Mouse (Mus musculus): ENCODE measurements around the gene Cnot10.

Cnot10 gene

DNA sequence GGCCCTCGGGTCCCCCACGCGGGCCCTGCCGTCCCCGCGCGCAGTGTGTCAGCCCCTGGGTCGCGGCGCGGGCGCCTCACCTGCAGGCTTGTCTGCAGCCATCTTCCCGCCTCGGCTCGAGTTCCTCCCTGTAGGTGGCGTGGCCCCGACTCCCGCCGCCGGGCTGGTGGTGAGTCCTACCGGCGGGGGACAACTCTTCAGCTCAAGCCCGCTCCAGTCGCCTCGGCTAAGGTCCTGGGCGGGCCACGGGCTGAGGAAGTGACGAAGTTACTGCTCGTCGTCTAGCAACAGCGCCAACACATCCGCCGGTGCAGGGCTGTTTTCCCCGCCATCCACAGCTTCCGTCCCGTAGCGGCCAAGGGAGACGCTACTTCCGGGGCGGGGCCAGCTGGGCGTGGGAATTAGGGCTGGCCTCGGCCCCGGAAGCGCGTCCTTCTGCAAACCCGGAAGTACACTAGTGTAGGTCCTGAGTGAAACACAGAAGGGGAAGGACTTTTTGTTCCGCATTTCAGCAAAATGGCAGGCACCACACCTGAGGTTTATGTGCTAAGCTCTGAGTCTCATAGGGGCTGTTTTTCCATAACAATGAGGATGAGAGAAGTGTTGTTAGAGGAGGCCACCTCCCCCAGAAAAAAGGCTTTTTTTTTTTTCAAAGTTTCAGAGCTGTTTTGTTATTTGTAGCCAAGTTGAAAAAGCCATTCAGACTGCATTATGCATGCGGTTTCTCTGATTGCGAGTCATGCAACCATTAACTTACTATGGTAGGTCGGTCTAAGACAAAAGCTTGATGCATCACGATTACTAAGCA, at the start of gene Cnot10:
TSS of gene Cnot10 (minus strand) at position 346 of the 808 bp plus-strand sequence.
- DNase-seq (ENCODE audit: low read depth, low spot score), result peak; percentile 98

- no peak for DNase-seq (ENCODE audit: low read depth, low spot score)
Observed at GRCm38 (mm10) chr9:114688953-114689407, 49.0 kb upstream of the Cnot10 start.

GRCm38 (mm10) chr9:114688252-114688952, 48.4 kb upstream of the Cnot10 start, which contains the start of gene Dync1li1:
TSS of gene Dync1li1 (plus strand) at chr9:114688790.
- DNase-seq (ENCODE audit: low read depth, low spot score), result peak; percentile 98

DNA sequence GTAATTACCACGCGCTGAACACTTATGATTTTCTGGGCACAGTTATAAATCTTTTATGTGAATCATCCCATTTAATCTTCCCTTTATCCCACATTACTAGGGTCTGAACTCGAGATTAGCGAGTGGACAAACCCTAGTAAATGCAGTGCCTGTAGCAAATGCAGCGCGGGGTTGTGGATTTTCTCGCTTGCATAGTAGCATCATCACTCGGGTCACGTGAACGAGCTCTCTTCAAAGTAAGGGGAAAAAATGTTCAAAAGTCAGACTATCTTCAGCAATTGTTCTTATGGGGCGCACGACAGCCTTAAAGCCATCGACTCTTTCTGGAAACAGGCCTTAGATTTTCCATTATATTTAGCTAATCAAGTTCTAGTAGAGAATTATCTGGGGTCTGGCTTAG, 47.7 kb upstream of the Cnot10 start:
- DNase-seq (ENCODE audit: low read depth, low spot score), result no peak

- no peak for DNase-seq (ENCODE audit: low read depth, low spot score)
Observed at GRCm38 (mm10) chr9:114686245-114686644, 46.3 kb upstream of the Cnot10 start.

DNA sequence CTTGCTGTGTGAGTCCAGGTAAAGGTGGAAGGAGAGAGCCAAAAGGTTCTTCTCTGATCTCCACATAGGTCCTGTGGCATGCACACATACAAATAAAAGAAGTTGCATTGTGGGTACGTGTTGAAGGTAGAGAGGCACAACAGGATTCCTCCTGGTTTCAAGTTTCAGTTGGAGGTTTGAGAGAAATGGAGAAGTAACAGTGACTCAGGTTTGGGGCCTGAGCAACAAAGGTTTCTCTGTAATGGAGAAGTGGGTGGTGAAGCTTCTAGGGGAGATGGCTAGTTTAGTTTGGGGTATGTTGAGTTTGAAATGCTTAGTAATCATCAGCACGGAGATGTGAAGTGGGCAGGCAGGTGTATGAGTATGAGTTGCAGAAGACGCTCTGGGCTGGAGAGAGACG, 42.2 kb upstream of the Cnot10 start:
- no peak for DNase-seq (ENCODE audit: low read depth, low spot score)

DNA sequence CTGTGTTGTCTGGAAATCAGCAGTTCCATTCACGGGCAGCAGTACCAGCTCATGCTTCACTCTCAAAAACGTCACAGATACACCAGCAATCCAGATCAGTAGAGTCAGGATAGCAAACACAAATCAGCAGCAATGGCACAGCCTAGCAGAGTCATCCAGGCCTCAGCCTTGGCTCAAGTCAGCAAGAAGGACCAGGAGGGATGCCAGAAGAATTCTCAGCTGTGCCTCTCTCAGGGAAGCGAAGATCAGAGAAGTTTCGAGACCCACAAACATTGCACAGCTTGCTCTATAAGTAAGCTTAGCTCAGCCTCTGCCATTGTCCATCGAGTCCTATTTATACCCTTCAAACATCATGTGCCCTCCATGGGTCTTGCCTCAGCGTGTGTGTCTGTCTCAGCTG, 40.5 kb upstream of the Cnot10 start:
- no peak for DNase-seq (ENCODE audit: low read depth, low spot score)

- DNase-seq (ENCODE audit: low read depth, low spot score), result no peak
Observed at GRCm38 (mm10) chr9:114679944-114680343, 40.0 kb upstream of the Cnot10 start.

DNA sequence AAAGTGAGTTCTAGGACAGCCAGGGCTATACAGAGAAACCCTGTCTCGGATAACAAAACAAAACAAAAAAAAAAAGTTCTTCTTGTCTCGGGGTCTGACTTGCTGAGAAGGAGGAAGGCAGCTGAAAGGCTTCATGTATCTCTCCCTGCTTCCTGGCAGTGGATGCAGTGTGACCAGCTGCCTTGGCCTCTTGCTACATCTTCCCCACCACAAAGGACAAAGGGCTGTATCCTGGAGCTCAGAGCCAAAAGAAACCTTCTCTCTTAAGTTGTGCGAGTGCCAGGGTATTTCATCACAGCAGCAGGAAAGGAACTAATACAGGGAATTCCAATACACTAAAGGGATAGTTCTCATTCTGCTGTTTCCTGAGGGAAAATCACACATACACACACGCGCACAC, 38.6 kb upstream of the Cnot10 start:
- DNase-seq (ENCODE audit: low read depth, low spot score), result no peak

- no peak for DNase-seq (ENCODE audit: low read depth, low spot score)
Observed at GRCm38 (mm10) chr9:114673626-114674025, 33.6 kb upstream of the Cnot10 start.

DNA sequence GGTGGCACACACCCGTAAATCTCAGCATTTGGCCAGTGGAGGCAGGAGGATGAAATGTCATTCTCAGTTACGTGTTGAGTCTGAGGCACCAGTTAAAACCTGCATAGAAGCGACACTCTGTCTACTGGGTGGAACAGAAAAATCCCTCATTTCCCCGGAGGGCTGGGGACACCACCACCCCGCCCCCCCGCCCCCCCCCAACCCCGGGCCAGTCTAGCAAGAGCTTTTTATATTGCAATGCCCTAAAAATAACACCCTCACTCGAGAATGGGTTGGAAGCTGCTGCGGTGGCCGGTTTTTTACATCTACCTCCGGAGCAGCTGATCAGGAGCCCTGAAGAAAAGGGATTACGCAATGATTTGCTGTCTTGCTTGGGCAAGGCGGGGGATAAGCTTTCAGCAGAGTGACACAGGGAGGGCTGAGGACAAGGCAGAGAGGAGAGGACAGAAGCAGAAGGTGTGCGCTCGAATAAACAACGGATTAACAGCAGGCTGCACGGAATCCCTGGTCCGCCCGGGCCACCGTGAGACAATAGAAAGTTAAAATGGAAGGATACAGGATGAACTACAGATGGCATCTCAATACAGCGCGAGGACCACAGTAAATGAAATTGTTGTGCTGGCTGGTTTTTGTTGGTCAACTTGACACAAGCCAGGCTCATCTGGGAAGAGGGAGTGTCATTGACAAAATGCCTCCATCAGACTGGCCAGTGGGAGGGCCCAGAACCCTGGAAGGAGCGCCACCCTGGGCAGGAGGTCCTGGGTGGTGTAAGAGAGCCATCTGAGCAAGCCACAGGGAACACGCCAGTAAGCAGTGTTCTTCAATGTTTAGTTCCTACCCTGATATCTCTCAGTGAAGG, 32.9 kb upstream of the Cnot10 start:
- DNase-seq (ENCODE audit: low read depth, low spot score), result no peak

GRCm38 (mm10) chr9:114671946-114672345, 32.0 kb upstream of the Cnot10 start:
- no peak for DNase-seq (ENCODE audit: low read depth, low spot score)

DNA sequence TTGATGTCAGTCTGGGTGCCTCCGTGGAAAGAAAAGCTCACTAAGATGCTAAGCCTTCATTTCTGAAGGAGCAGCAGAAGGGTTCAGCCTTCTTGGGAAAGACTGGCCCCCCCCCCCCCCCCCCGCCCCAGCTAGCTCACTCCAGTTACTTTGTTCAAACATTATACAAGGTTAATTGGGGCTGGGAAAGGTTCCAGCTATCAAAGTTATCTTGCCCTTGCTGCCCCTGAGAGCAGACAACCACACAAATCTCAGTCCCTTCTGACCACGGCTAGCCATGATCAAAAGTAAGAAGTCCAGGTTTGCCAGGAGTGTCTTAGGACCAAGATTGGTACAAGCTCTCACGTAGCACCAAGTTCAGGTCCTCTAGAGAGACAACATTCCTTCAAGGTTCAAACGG, 29.0 kb upstream of the Cnot10 start:
- no peak for DNase-seq (ENCODE audit: low read depth, low spot score)

DNA sequence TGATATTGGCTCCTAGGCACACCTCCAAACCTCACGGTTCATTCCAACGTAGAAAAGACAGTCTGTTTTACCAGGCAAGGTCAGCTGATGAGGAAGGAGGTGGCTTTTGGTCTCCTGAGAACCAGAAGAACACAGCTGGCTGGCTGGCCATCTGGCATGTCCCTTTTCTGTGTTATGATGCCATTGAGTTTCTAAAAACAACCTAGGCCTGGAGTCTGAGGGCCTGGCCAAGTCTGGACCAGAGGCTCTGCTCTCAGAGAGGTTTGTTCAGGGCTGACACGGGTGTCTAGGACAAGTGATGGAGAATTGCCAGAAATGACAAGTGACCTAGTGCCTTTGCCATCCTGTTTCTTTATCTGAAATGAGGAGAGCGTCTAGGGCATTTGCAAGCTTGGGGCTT, 28.1 kb upstream of the Cnot10 start:
- no peak for DNase-seq (ENCODE audit: low read depth, low spot score)

- DNase-seq (ENCODE audit: low read depth, low spot score), result no peak
Observed at GRCm38 (mm10) chr9:114666858-114667257, 26.9 kb upstream of the Cnot10 start.

DNA sequence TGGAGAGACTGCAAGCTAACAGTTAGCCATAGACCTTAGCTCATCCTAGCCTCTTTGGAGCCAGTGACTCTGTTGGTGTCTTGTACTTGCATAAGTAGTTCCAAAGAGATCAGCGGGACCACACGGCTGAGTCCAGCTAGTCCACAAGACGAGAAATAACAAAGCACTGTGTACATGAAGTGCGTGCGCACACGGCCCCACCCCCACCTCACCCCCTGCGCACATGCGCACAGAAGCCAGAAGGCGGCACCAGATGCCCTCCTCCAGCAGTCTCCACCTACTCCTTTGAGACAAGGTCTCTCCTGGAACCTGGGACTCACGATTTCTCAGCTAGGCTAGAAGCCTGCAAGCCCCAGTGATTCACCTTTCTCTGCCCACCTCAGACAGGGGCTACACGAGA, 23.8 kb upstream of the Cnot10 start:
- no peak for DNase-seq (ENCODE audit: low read depth, low spot score)

DNA sequence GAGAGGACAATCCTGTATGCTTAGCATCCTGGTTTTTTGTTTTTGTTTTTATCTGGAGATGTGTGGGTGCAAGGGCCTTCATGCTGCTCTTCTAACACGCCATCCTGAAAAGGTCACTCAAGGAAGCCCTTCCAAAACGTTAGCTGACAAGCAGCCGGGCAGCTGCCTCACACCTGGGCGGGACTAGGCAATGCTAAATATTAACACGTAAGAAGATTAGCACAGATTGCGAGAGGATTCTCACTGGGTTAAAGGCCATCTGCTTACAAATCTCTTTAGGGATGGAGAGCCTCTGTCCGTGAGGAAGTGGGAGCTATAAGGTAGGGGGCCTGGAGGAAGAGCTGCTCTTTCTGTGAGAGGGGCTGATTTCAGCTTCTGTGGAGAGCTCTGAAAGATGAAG, 22.0 kb upstream of the Cnot10 start:
- DNase-seq (ENCODE audit: low read depth, low spot score), result no peak

DNA sequence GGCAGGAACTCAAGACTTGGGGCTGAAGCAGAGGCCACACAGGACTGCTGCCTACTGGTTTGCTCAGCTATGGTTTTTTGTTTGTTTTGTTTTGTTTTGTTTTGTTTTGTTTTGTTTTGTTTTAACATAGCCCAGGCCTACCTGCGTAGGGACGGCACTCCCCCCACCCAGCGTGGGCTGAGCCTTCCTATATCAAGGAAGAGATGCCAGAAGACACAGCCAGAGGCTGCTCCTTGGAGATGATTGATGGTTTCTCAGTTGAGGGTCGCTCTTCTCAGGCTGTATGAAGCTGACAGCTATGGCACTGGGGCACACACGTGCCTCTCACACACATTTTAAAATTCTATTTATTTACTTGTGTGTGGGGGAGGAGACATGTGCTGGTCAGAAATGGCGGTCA, 21.0 kb upstream of the Cnot10 start:
- no peak for DNase-seq (ENCODE audit: low read depth, low spot score)

DNA sequence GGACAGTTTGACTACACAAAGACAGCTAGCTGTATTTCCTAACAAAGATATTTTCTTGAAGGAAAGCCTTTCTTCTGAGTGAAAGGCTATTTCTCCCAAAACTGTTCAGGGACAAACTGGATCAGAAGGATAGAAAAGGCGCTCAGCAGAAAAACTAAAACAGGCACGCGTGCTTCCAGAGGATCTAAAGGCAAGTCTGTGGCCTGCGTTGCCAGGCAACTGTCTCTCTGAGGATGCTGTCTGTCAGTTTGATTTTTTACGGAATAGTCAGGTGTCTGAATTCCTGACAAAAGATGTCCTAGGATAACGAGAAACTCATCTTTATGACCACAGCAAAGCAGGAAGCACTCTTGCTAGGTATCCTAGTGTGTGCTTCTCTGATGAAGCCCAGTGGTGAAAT, 20.5 kb upstream of the Cnot10 start:
- DNase-seq (ENCODE audit: low read depth, low spot score), result no peak

- DNase-seq (ENCODE audit: low read depth, low spot score), result no peak
Observed at GRCm38 (mm10) chr9:114656701-114657100, 16.7 kb upstream of the Cnot10 start.

GRCm38 (mm10) chr9:114655356-114655755, 15.4 kb upstream of the Cnot10 start:
- no peak for DNase-seq (ENCODE audit: low read depth, low spot score)

Data from forelimb bud, embryonic 11.5 days (tissue).